Mouse (Mus musculus) hindbrain, embryonic 15.5 days (tissue): ENCODE results near the gene Qprt. TPM values are rescaled to one million over a fixed set of nuclear protein-coding genes. Genes with fewer than 3 reads are reported as not detected.

Experiments
- ATAC-seq: fragments of 200-750 bp; cut with Nextera tagmentation; 2 replicates; pipeline ENCODE4 v1.8.0; 2017; ENCODE audit warnings: low read depth, moderate number of reproducible peaks, moderate TSS enrichment; ENCODE audit not compliant: low FRiP score
- H3K27ac ChIP-seq: fragments of 300-500 bp; sonication (generic); replicated peaks from 2 replicates; pipeline ENCODE4 v1.5.1; 2015; ENCODE audit warnings: mild to moderate bottlenecking, inconsistent platforms
- H3K27me3 ChIP-seq: fragments of 300-500 bp; sonication (generic); 2 replicates; pipeline ENCODE4 v1.6.1; 2015; ENCODE audit warnings: control low read depth, inconsistent platforms
- H3K36me3 ChIP-seq: fragments of 300-500 bp; sonication (generic); 2 replicates; pipeline ENCODE4 v1.6.1; 2015; ENCODE audit warnings: control low read depth, inconsistent platforms
- H3K4me1 ChIP-seq: fragments of 300-500 bp; sonication (generic); replicated peaks from 2 replicates; pipeline ENCODE4 v1.6.1; 2015; ENCODE audit warnings: control low read depth, inconsistent platforms
- H3K4me2 ChIP-seq: fragments of 300-500 bp; sonication (generic); 2 replicates; pipeline ENCODE4 v1.6.1; 2015; ENCODE audit warnings: moderate library complexity, mild to moderate bottlenecking, inconsistent platforms
- H3K4me3 ChIP-seq: fragments of 300-500 bp; sonication (generic); 2 replicates; pipeline ENCODE4 v1.5.1; 2015; ENCODE audit warnings: mild to moderate bottlenecking, inconsistent platforms
- H3K9ac ChIP-seq: fragments of 300-500 bp; sonication (generic); 2 replicates; pipeline ENCODE4 v1.6.1; 2015; ENCODE audit warnings: inconsistent platforms
- H3K9me3 ChIP-seq: fragments of 300-500 bp; sonication (generic); 2 replicates; pipeline ENCODE4 v1.6.1; 2016; ENCODE audit warnings: control low read depth, inconsistent platforms
- WGBS: fragments of 180-500 bp; shearing (Covaris S2); methylation state at CpG from one replicate; pipeline ENCODE4 v1.1.7; 2015; 5-methylcytosine and 5-hydroxymethylcytosine counted together
- polyA plus RNA-seq: library from polyadenylated mRNA; unstranded; fragments of >200 nt; fragmentation: Nextera tagmentation; extraction: Ambion mirVana; gene quantifications from 2 replicates; pipeline ENCODE4 v1.2.1, GENCODE M21; 2015

Qprt gene
- 0.70 and 1.1 TPM in 2 replicates for polyA plus RNA-seq

- Histone ChIP-seq H3K27ac (no peak within 1 kb of the TSS), H3K9ac (no peak within 1 kb of the TSS), H3K27me3 (peaks cover 26% of the 10 kb centered on the region), H3K4me1 (no peaks in the 10 kb centered on the region), H3K4me3 (no peak within 1 kb of the TSS), H3K4me2 (no peak within 1 kb of the TSS), H3K36me3 (no peaks in the 10 kb centered on the region), H3K9me3 (no peaks in the 10 kb centered on the region)
- WGBS = 8% methylated on average over 7 of the region's 7 CpGs
- no peak for ATAC-seq
Observed at GRCm38 (mm10) chr7:127121911-127122270, at the start of gene Qprt. Gene Qprt, minus strand, starts transcription at chr7:127122226.

- H3K4me3 ChIP-seq = no peak overlapping the region
- no peaks in the 10 kb centered on the region for H3K27me3 ChIP-seq
- no peaks in the 10 kb centered on the region for H3K4me1 ChIP-seq
- H3K9me3 ChIP-seq = no peaks in the 10 kb centered on the region
- H3K9ac ChIP-seq = no peak overlapping the region
- H3K4me2 ChIP-seq = no peak overlapping the region
- 89% methylated on average over 5 of the region's 5 CpGs for WGBS
- no peak overlapping the region for H3K27ac ChIP-seq
- ATAC-seq = no peak
- H3K36me3 ChIP-seq = no peaks in the 10 kb centered on the region
Observed at GRCm38 (mm10) chr7:127166501-127166900, 44.5 kb upstream of the Qprt start.

DNA sequence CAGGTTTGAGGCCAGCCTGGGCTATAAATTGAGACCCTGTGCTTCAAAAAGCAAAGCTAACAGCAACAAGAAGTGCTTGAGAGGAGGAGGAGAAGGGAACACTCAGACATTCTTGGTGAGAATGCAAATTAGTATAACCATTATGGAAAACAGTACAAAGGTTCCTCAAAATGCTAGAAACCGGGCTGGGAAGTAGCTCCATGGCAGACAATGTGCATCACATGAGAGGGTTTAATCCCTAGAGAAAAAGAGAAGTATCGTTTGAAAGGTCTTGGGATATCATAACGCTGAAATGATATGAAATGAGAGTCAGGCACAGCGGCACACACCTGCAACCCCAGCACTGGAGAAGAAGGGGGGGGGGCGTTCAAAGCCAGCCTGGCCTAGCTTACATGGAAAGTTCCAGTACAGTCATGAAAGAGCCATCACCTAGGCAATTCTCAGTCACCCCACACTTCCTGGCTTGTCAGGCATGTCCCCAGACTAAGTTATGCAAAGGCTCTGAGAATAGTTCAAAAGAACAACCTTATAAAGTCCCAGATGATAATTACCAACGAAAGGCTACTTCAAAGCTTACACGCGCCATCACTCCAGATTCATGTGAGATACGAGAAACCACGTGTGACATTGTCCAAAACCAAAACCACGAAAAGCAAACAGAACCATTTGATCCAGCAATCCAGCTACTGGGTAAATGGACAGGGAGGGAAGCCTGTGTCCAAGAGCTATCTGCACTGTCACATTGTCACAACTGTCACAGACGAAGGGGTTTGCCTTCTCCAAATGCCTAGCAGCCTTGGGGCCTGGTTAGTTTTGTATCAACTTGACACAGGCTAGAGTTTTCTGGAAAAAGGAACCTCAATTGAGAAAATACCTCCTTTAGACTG lies 43.8 kb upstream of the Qprt start:
- H3K4me1 ChIP-seq = no peaks in the 10 kb centered on the region
- H3K36me3 ChIP-seq = no peaks in the 10 kb centered on the region
- ATAC-seq = no peak
- H3K27me3 ChIP-seq = no peaks in the 10 kb centered on the region
- no peak overlapping the region for H3K4me3 ChIP-seq
- no peaks in the 10 kb centered on the region for H3K9me3 ChIP-seq
- 91% methylated on average over 12 of the region's 12 CpGs for WGBS
- no peak overlapping the region for H3K27ac ChIP-seq
- H3K4me2 ChIP-seq = no peak overlapping the region
- H3K9ac ChIP-seq = no peak overlapping the region

DNA sequence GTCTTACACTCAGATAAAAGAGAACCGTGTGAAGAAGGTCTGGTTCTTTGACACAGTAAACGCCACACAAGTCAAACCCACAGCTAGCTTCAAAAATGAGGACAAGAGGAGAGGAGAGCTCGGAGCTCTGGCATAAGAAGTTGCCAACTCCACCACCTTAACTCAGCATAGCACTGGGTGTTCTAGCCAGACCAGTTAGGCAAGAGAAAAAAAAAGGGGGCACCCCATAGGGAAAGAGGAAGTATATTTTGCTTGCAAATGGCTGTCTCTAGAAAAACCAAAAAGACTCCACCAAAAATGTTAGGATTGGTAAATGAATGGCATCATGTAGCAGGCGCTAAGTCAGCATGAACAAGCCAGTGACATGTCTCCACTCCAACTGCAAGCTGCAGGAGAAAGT lies 42.0 kb upstream of the Qprt start:
- no peaks in the 10 kb centered on the region for H3K9me3 ChIP-seq
- no peaks in the 10 kb centered on the region for H3K36me3 ChIP-seq
- no peaks in the 10 kb centered on the region for H3K27me3 ChIP-seq
- ATAC-seq = no peak
- H3K4me2 ChIP-seq = no peak overlapping the region
- no peak overlapping the region for H3K4me3 ChIP-seq
- no peak overlapping the region for H3K27ac ChIP-seq
- 84% methylated on average over 4 of the region's 4 CpGs for WGBS
- H3K9ac ChIP-seq = no peak overlapping the region
- H3K4me1 ChIP-seq = no peaks in the 10 kb centered on the region

GRCm38 (mm10) chr7:127162546-127162945 lies 40.5 kb upstream of the Qprt start:
- Histone ChIP-seq H3K4me1 (no peaks in the 10 kb centered on the region), H3K9me3 (no peaks in the 10 kb centered on the region), H3K27me3 (no peaks in the 10 kb centered on the region), H3K27ac (no peak overlapping the region), H3K4me3 (no peak overlapping the region), H3K4me2 (no peak overlapping the region), H3K36me3 (no peaks in the 10 kb centered on the region), H3K9ac (no peak overlapping the region)
- ATAC-seq = no peak
- WGBS = 91% methylated on average over 5 of the region's 5 CpGs

DNA sequence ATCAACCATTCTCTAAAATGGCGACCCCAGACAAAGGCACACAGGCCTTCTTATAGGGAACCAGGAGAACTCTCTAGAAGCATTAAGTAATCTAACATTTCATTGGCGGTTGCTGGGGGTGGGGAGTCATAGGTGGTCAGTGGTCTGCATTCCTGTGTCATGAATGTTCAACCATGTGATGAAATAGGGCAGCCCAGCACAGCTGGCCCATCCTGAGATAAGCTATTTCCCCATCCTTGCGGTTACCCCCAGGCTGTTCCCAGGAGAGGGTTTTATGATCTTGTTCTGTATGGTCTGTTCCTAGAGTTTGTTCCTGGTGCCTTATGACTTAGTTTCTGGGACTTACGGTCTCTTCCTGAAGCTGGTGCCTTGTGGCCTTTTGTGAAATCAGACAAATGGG lies 35.5 kb upstream of the Qprt start:
- Histone ChIP-seq H3K4me1 (no peaks in the 10 kb centered on the region), H3K27me3 (no peaks in the 10 kb centered on the region), H3K9me3 (no peaks in the 10 kb centered on the region), H3K9ac (no peak overlapping the region), H3K36me3 (no peaks in the 10 kb centered on the region), H3K4me3 (no peak overlapping the region), H3K27ac (no peak overlapping the region), H3K4me2 (no peak overlapping the region)
- no peak for ATAC-seq
- 93% methylated on average over 4 of the region's 4 CpGs for WGBS

DNA sequence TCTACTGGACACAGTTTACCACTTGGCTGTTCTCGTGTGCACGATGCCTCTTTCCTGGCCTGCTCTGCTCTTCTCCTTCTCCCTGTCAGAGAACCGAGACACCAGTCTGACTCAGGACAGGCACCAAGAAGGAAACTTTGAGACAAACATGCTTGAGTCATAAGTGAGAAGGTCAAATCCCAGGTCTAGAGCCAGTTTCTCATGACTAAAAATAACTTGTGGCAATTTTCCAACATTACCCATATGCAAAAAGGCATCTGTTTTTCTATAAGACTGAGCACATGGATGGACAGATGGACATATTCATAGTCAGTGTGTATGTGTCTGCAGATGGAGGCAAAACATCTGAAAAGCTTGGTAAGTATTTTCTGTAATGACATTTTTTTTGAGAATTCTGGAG lies 31.5 kb upstream of the Qprt start:
- H3K4me3 ChIP-seq = no peak overlapping the region
- H3K9ac ChIP-seq = no peak overlapping the region
- H3K36me3 ChIP-seq = no peaks in the 10 kb centered on the region
- 90% methylated on average over 3 of the region's 3 CpGs for WGBS
- H3K27me3 ChIP-seq = no peaks in the 10 kb centered on the region
- no peak overlapping the region for H3K27ac ChIP-seq
- no peaks in the 10 kb centered on the region for H3K9me3 ChIP-seq
- no peak for ATAC-seq
- no peaks in the 10 kb centered on the region for H3K4me1 ChIP-seq
- H3K4me2 ChIP-seq = no peak overlapping the region

DNA sequence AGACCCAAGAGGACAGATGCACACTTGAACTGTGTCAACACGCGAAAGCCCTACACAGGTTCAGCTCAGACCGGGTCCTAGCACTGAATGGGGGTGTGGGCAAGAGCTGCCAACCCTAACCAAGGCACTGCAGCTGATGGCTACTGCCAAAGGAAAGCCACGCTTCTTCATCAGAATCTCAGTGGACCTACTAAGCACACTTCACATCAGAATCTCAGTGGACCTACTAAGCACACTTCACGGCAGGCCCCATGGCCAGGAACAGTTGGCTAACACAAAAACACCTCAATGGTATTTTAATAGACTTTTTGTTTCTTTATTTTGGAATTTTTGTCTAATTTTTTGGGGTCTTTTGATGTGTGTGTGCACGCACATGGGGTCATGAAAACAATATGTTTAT lies 30.4 kb upstream of the Qprt start:
- Histone ChIP-seq H3K9me3 (no peaks in the 10 kb centered on the region), H3K27ac (no peak overlapping the region), H3K27me3 (no peaks in the 10 kb centered on the region), H3K4me3 (no peak overlapping the region), H3K4me2 (no peak overlapping the region), H3K4me1 (no peaks in the 10 kb centered on the region), H3K36me3 (no peaks in the 10 kb centered on the region), H3K9ac (no peak overlapping the region)
- 96% methylated on average over 6 of the region's 6 CpGs for WGBS
- ATAC-seq = no peak

DNA sequence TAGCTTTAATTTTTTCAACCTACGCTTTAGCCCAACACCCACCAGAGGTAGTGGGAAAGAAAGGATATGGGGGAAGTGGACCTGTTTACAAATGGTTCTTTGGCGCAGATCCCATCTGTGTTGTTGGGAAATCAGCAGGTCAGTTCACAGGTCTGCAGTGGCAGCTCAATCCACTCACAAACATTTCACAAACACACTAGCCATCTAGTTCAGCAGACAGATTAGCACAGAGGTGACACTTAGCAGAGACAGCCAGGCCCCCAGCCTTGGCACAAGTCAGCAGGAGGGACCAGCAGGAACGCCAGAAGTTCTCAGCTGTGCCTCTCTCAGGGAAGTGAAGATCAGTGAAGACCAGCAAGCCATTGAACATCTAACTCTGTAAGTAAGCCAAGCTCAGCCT lies 25.9 kb upstream of the Qprt start:
- no peak for ATAC-seq
- Histone ChIP-seq H3K36me3 (no peaks in the 10 kb centered on the region), H3K4me3 (no peak overlapping the region), H3K27me3 (no peaks in the 10 kb centered on the region), H3K9me3 (no peaks in the 10 kb centered on the region), H3K27ac (no peak overlapping the region), H3K9ac (no peak overlapping the region), H3K4me1 (no peaks in the 10 kb centered on the region), H3K4me2 (no peak overlapping the region)
- 80% methylated on average over 3 of the region's 3 CpGs for WGBS

GRCm38 (mm10) chr7:127146267-127146603 lies 24.2 kb upstream of the Qprt start:
- Histone ChIP-seq H3K9me3 (no peaks in the 10 kb centered on the region), H3K36me3 (no peaks in the 10 kb centered on the region), H3K4me1 (no peaks in the 10 kb centered on the region), H3K4me3 (no peak overlapping the region), H3K4me2 (no peak overlapping the region), H3K27me3 (no peaks in the 10 kb centered on the region), H3K27ac (no peak overlapping the region), H3K9ac (no peak overlapping the region)
- no peak for ATAC-seq
- 50% methylated on average over 2 of the region's 2 CpGs for WGBS

- Histone ChIP-seq H3K36me3 (no peaks in the 10 kb centered on the region), H3K4me2 (no peak overlapping the region), H3K4me1 (no peaks in the 10 kb centered on the region), H3K27ac (no peak overlapping the region), H3K4me3 (no peak overlapping the region), H3K9ac (no peak overlapping the region), H3K27me3 (no peaks in the 10 kb centered on the region), H3K9me3 (no peaks in the 10 kb centered on the region)
- ATAC-seq = no peak
- 61% methylated on average over 9 of the region's 9 CpGs for WGBS
Observed at GRCm38 (mm10) chr7:127145387-127146266, 23.6 kb upstream of the Qprt start.

GRCm38 (mm10) chr7:127144412-127144811 lies 22.4 kb upstream of the Qprt start:
- Histone ChIP-seq H3K36me3 (no peaks in the 10 kb centered on the region), H3K9me3 (no peaks in the 10 kb centered on the region), H3K9ac (no peak overlapping the region), H3K4me1 (no peaks in the 10 kb centered on the region), H3K4me2 (no peak overlapping the region), H3K27me3 (no peaks in the 10 kb centered on the region), H3K27ac (no peak overlapping the region), H3K4me3 (no peak overlapping the region)
- ATAC-seq = no peak
- 90% methylated on average over 7 of the region's 7 CpGs for WGBS
